Mouse (Mus musculus): ENCODE results near the gene Hadhb.

Hadhb gene

GRCm38 (mm10) chr5:30232271-30232971 lies 77.4 kb downstream of the Hadhb start, which contains the start of gene Selenoi:
Gene Selenoi, plus strand, starts transcription at chr5:30232581.
- peak; percentile 99 for DNase-seq (ENCODE audit: low read depth, low spot score)

GRCm38 (mm10) chr5:30233042-30233441 lies 78.0 kb downstream of the Hadhb start:
- peak; percentile 70 for DNase-seq (ENCODE audit: low read depth, low spot score)

DNA sequence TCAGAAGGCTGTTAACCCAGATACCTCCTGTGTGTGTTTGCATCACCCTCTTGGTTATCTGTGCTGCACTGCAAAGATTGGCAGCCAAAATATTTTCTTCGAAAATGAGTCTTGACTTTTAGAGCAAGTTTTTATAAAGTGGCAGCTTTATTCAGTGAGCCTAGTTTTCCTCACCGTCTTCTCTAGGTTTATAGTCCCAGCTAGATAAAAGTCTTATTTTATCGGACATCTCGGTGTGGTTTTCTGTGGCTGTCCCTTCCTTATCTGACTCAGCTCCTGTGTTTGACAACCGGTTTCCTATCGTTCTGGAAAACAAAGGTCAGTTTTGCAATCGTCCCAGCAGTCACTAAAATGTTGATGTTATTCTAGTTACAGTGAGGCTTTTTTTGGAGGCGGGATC lies 78.9 kb downstream of the Hadhb start:
- no peak for DNase-seq (ENCODE audit: low read depth, low spot score)

All from A20 (cell line).